8 mouse cellular contexts compared by ENCODE assay signal in the genomic region with DNA sequence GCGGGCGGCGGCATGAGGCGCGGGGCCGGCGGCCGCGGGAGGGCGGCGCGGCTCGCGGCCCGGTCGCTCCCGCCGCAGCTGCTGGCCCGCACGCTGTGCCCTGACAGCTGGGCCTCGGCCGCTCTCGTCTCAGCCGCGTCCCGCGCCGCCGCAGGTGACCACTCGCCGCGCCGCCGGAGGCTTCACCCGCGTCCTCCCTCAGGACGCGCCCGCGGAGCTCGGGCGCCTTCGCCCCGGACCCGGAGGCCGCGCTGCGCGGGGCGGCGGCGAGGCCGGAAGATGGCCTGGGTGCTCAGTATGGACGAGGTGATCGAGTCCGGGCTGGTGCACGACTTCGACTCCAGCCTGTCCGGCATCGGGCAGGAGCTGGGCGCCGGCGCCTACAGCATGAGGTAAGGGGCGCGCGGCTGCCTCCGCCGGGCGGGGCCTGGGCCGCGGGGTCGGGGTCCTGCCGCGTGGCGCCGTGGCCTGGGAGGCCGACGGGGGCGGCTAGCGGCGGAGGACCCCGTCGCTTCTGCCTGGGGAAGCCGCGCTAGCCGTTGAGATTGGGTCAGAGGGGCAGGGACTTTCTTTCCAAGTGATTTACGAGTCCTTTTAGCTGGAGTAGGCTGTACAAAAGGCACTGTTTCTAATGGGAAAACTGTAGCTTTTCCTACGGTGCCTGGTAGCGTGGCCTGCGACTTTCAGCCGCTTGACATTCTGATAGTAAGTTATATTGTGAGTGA. TPM values are rescaled to one million over a fixed set of nuclear protein-coding genes. Genes with fewer than 3 reads are reported as not detected.
DNase-seq lines count a peak whose midpoint lies in the region; ATAC-seq and TF ChIP-seq lines count a peak whose summit lies in the region.

No protein-coding gene starts in this region.

- no peaks in the 10 kb centered on the region; the same call in 1 of the 2 replicates for H3K4me1 ChIP-seq in cerebellum, adult 2 months (ENCODE audit: control insufficient read depth, insufficient read depth, low read length)
- H3K4me1 ChIP-seq in hindbrain, embryonic 14.5 days (replicated peaks; ENCODE audit: control insufficient read depth, insufficient read depth, low read length) = peaks cover 35% of the 10 kb centered on the region
- no peaks in the 10 kb centered on the region for H3K4me1 ChIP-seq in stomach, postnatal 0 days (replicated peaks; ENCODE audit: control insufficient read depth, insufficient read depth)

- H3K4me2 ChIP-seq in hindbrain, embryonic 14.5 days (replicated peaks) = peak overlapping the region; percentile 95
- H3K4me2 ChIP-seq in stomach, postnatal 0 days (replicated peaks; ENCODE audit: low read depth) = peak overlapping the region; percentile 94

- no peak for TF ChIP-seq POLR2A in cerebellum, adult 2 months (IDR thresholded peaks at IDR 0.05; ENCODE audit: borderline replicate concordance, insufficient read depth, low read length)

- no peak for TF ChIP-seq EP300 in stomach, postnatal 0 days (optimal IDR thresholded peaks at IDR 0.05)

- H3K27ac ChIP-seq in cerebellum, adult 2 months (ENCODE audit: insufficient read depth, low read length) = peak overlapping the region; percentile 23; the same call in 1 of the 2 replicates
- peak overlapping the region; percentile 94 for H3K27ac ChIP-seq in hindbrain, embryonic 14.5 days
- H3K27ac ChIP-seq in stomach, postnatal 0 days (replicated peaks) = peak overlapping the region; percentile 94

- TF ChIP-seq CTCF in cerebellum, adult 2 months (IDR thresholded peaks at IDR 0.05; ENCODE audit: borderline replicate concordance, insufficient read depth, low read depth, low read length) = no peak
- no peak for TF ChIP-seq CTCF in stomach, postnatal 0 days (IDR thresholded peaks at IDR 0.05; ENCODE audit: low read depth)

- no peaks in the 10 kb centered on the region for H3K9me3 ChIP-seq in hindbrain, embryonic 14.5 days (ENCODE audit: control insufficient read depth, low read length)
- H3K9me3 ChIP-seq in stomach, postnatal 0 days (ENCODE audit: control insufficient read depth, low read length) = no peaks in the 10 kb centered on the region

- DNase-seq in cerebellum, adult 11 months = peak; percentile 48
- peak; percentile 50 to 56 for DNase-seq in cerebellum, adult 2 months
- DNase-seq in forelimb bud, embryonic 11.5 days (ENCODE audit: low read depth, low spot score) = peak; percentile 29
- no peak for DNase-seq in hindbrain, embryonic 14.5 days (ENCODE audit: low spot score)
- DNase-seq in liver = peak; percentile 44
- DNase-seq in natural killer cell, adult 2 months (ENCODE audit: low spot score in 2 of 2) = peak; percentile 8 to 12
- peak; percentile 54 for DNase-seq in stomach, postnatal 0 days (ENCODE audit: low spot score)

- under 1% methylated on average over 69 of the region's 91 CpGs for WGBS in cerebellum, adult 2 months
- WGBS in hindbrain, embryonic 14.5 days = under 1% methylated on average over 65 of the region's 91 CpGs
- under 1% methylated on average over 52 of the region's 91 CpGs for WGBS in stomach, postnatal 0 days

- no peaks in the 10 kb centered on the region for H3K36me3 ChIP-seq in hindbrain, embryonic 14.5 days (replicated peaks; ENCODE audit: control insufficient read depth, insufficient read depth)
- H3K36me3 ChIP-seq in stomach, postnatal 0 days (ENCODE audit: control insufficient read depth, insufficient read depth, low read length) = no peaks in the 10 kb centered on the region

- ATAC-seq in cerebellum, adult (ENCODE audit: insufficient number of reproducible peaks, low FRiP score, low TSS enrichment) = no peak; the same call in 1 of the 2 replicates
- 0 out of 2 replicates have a peak, but pooled peaks have one; percentile 15 for ATAC-seq in hindbrain, embryonic 14.5 days (ENCODE audit: low FRiP score)
- ATAC-seq in stomach, postnatal 0 days (ENCODE audit: low FRiP score, low TSS enrichment) = peak; percentile 21

- H3K4me3 ChIP-seq in cerebellum, adult 2 months (replicated peaks; ENCODE audit: insufficient read depth, low read depth, low read length) = peak overlapping the region; percentile 74
- H3K4me3 ChIP-seq in hindbrain, embryonic 14.5 days (replicated peaks; ENCODE audit: low read length) = peak overlapping the region; percentile 77
- peak overlapping the region; percentile 95 for H3K4me3 ChIP-seq in stomach, postnatal 0 days (ENCODE audit: low read depth, low read length)

- H3K27me3 ChIP-seq in cerebellum, adult 2 months (ENCODE audit: control insufficient read depth, insufficient read depth, low read length) = no peaks in the 10 kb centered on the region
- no peaks in the 10 kb centered on the region for H3K27me3 ChIP-seq in hindbrain, embryonic 14.5 days (ENCODE audit: control insufficient read depth, insufficient read depth, low read length)
- no peaks in the 10 kb centered on the region for H3K27me3 ChIP-seq in stomach, postnatal 0 days (ENCODE audit: control insufficient read depth, insufficient read depth, low read length)

- peak overlapping the region; percentile 88 for H3K9ac ChIP-seq in hindbrain, embryonic 14.5 days
- peak overlapping the region; percentile 95 for H3K9ac ChIP-seq in stomach, postnatal 0 days (ENCODE audit: low read length)

RNA-seq across cellular contexts. Expression of gene Ubp1, which starts 0.8 kb away (rescaled TPM):
- polyA plus RNA-seq in cerebellum, adult 2 months (2012; rRNA removed) = 116 and 118 TPM in 2 replicates
- polyA plus RNA-seq in hindbrain, embryonic 14.5 days (2014; fragmentation: Nextera tagmentation; extraction: Ambion mirVana) = 34.2 and 36.5 TPM in 2 replicates
- 14.4 and 16.5 TPM in 2 replicates for polyA plus RNA-seq in stomach, postnatal 0 days (2015; fragmentation: Nextera tagmentation; extraction: Ambion mirVana)

Comparison
In these comparisons a context has a peak if more than half of its experiments do, and no peak if none do; other contexts are left out.
1. H3K27ac ChIP-seq: peak in every context shown above with its lines; median percentile 94 in hindbrain, embryonic 14.5 days; 94 in stomach, postnatal 0 days; 23 in cerebellum, adult 2 months.